Mouse (Mus musculus) hindbrain, embryonic 13.5 days (tissue): ENCODE measurements around the gene Itm2c. TPM values are rescaled to one million over a fixed set of nuclear protein-coding genes. Genes with fewer than 3 reads are reported as not detected.

Experiments used
- ATAC-seq: fragments of 200-750 bp; cut with Nextera tagmentation; 2 replicates; pipeline ENCODE4 v1.8.0; 2017; ENCODE audit warnings: moderate TSS enrichment; ENCODE audit not compliant: low FRiP score
- H3K27ac ChIP-seq: fragments of 300-500 bp; sonication (generic); 2 replicates; pipeline ENCODE4 v1.5.1; 2015; ENCODE audit warnings: inconsistent platforms, mild to moderate bottlenecking, moderate library complexity
- H3K27me3 ChIP-seq: fragments of 300-500 bp; sonication (generic); 2 replicates; pipeline ENCODE4 v1.6.1; 2015; ENCODE audit warnings: mild to moderate bottlenecking, inconsistent platforms
- H3K36me3 ChIP-seq: fragments of 300-500 bp; sonication (generic); 2 replicates; pipeline ENCODE4 v1.6.1; 2015; ENCODE audit warnings: mild to moderate bottlenecking, inconsistent platforms
- H3K4me1 ChIP-seq: fragments of 300-500 bp; sonication (generic); replicated peaks from 2 replicates; pipeline ENCODE4 v1.6.1; 2015; ENCODE audit warnings: inconsistent platforms
- H3K4me2 ChIP-seq: fragments of 300-500 bp; sonication (generic); 2 replicates; pipeline ENCODE4 v1.6.1; 2015; ENCODE audit warnings: inconsistent platforms, mild to moderate bottlenecking, moderate library complexity
- H3K4me3 ChIP-seq: fragments of 300-500 bp; sonication (generic); 2 replicates; pipeline ENCODE4 v1.5.1; 2015; ENCODE audit warnings: mild to moderate bottlenecking, inconsistent platforms
- H3K9ac ChIP-seq: fragments of 300-500 bp; sonication (generic); 2 replicates; pipeline ENCODE4 v1.6.1; 2015; ENCODE audit warnings: mild to moderate bottlenecking, inconsistent platforms
- H3K9me3 ChIP-seq: fragments of 300-500 bp; sonication (generic); 2 replicates; pipeline ENCODE4 v1.6.1; 2016; ENCODE audit warnings: inconsistent platforms
- WGBS: fragments of 180-500 bp; shearing (Covaris S2); methylation state at CpG from one replicate; pipeline ENCODE4 v1.1.7; 2015; 5-methylcytosine and 5-hydroxymethylcytosine counted together
- polyA plus RNA-seq: library from polyadenylated mRNA; unstranded; fragments of >200 nt; fragmentation: Nextera tagmentation; extraction: Ambion mirVana; gene quantifications from 2 replicates; pipeline ENCODE4 v1.2.1, GENCODE M21; 2015

Itm2c gene
- 166 and 167 TPM in 2 replicates for polyA plus RNA-seq

- Histone ChIP-seq H3K36me3 (no peaks in the 10 kb centered on the region), H3K4me3 (peak within 1 kb of the TSS; percentile 76), H3K4me2 (peak within 1 kb of the TSS; percentile 71), H3K4me1 (peaks cover 46% of the 10 kb centered on the region), H3K27me3 (no peaks in the 10 kb centered on the region), H3K9ac (peak within 1 kb of the TSS; percentile 87), H3K27ac (peak within 1 kb of the TSS; percentile 89), H3K9me3 (no peaks in the 10 kb centered on the region)
- peak; percentile 84 for ATAC-seq
- 1% methylated on average over 35 of the region's 35 CpGs for WGBS
Observed at GRCm38 (mm10) chr1:85894231-85894747, at the start of gene Itm2c. TSS of gene Itm2c (plus strand) at chr1:85894281.

DNA sequence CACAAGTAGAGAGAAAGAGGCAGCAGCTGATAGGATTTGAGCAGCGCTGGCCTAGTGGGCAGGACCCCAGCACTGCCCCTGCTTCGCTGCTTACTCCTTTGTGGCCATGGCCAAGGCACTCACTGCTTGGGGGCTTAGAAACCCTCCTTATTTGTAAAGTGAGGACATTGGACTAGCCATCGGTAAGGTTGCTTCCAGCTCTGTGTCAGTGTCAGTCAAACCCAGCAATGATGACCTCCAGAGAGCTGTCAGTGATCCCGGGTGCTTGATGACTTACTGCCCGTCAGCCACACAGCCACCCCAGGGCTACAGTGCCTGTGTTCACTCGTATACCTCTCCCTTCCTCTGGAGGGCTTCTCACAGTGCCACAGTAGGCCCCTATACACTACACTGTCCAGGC lies 49.1 kb upstream of the Itm2c start:
- Histone ChIP-seq H3K27me3 (no peaks in the 10 kb centered on the region), H3K4me3 (no peak overlapping the region), H3K27ac (no peak overlapping the region), H3K4me1 (no peaks in the 10 kb centered on the region), H3K9me3 (no peaks in the 10 kb centered on the region), H3K36me3 (peaks cover 43% of the 10 kb centered on the region), H3K9ac (no peak overlapping the region), H3K4me2 (no peak overlapping the region)
- ATAC-seq = no peak
- WGBS = 81% methylated on average over 6 of the region's 6 CpGs

- Histone ChIP-seq H3K4me3 (no peak overlapping the region), H3K36me3 (peaks cover 48% of the 10 kb centered on the region)
- 58% methylated on average over 3 of the region's 3 CpGs for WGBS
Observed at GRCm38 (mm10) chr1:85845476-85845875, 48.6 kb upstream of the Itm2c start.

DNA sequence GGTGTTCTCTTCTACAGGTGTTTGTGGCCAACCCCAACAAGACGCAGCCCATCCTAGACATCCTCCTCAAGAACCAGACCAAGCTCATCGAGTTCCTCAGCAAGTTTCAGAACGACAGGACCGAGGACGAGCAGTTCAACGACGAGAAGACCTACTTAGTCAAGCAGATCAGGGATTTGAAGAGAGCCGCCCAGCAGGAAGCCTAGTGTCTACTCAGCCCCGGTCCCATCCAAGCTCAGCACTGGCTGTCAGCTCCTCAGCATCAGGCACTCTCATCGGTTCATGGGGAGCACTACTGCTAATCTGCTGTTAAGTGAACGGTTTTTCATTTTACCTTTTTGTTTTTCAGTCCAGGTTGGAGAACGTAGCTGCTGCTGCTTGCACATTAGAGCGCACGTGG lies 45.1 kb upstream of the Itm2c start:
- Histone ChIP-seq H3K4me1 (no peaks in the 10 kb centered on the region), H3K9ac (no peak overlapping the region), H3K27me3 (no peaks in the 10 kb centered on the region), H3K4me2 (no peak overlapping the region), H3K27ac (no peak overlapping the region), H3K9me3 (no peaks in the 10 kb centered on the region), H3K36me3 (peaks cover 48% of the 10 kb centered on the region), H3K4me3 (no peak overlapping the region)
- no peak for ATAC-seq
- WGBS = 92% methylated on average over 14 of the region's 14 CpGs

More at GRCm38 (mm10) chr1:85845476-85845875, 48.6 kb upstream of the Itm2c start:
- no peaks in the 10 kb centered on the region for H3K4me1 ChIP-seq
- ATAC-seq = no peak
- no peaks in the 10 kb centered on the region for H3K9me3 ChIP-seq
- no peaks in the 10 kb centered on the region for H3K27me3 ChIP-seq
- no peak overlapping the region for H3K27ac ChIP-seq
- no peak overlapping the region for H3K4me2 ChIP-seq
- H3K9ac ChIP-seq = no peak overlapping the region

- H3K27me3 ChIP-seq = no peaks in the 10 kb centered on the region
- ATAC-seq = no peak
- H3K36me3 ChIP-seq = peaks cover 44% of the 10 kb centered on the region
- H3K27ac ChIP-seq = no peak overlapping the region
- no peak overlapping the region for H3K9ac ChIP-seq
- no peaks in the 10 kb centered on the region for H3K4me1 ChIP-seq
- 92% methylated on average over 5 of the region's 5 CpGs for WGBS
- no peaks in the 10 kb centered on the region for H3K9me3 ChIP-seq
- H3K4me3 ChIP-seq = no peak overlapping the region
- H3K4me2 ChIP-seq = no peak overlapping the region
Observed at GRCm38 (mm10) chr1:85850851-85851250, 43.2 kb upstream of the Itm2c start.

DNA sequence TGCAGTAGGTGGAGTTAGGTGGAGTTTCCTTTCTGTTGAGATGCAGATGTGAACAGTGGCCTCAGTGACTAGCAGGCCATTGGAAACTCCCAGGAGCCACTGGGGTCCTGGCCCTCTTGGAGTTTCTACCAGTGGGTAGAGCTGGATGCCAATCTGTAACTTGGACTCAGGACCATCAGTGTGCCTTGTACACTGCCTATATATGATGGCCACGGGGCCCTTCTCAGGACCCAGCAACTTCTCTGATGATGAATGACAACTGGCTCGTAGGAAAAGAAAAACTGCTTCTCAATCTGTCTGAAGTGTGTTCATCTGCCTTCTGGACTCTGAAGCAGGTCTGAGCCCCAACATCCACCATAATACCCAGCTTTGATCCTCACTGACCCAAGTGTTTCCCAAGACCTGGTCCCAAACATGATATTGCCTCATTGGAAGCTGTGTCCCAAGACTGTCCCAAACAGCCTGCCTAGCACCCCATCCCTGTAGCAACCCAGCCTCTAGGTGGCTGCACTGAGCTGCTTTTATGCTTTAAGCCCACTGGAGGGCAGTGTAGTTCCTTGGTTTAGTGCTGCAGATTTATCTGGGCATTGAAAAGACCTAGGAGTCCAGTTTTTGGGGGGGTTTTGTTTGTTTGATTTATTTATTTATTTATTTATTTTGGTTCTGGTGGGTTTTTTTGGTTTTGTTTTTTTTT lies 40.9 kb upstream of the Itm2c start:
- ATAC-seq = peak; percentile 53; the same call in 1 of the 2 replicates
- WGBS = 83% methylated on average over 2 of the region's 2 CpGs
- H3K4me3 ChIP-seq = no peak overlapping the region
- H3K27me3 ChIP-seq = no peaks in the 10 kb centered on the region
- H3K36me3 ChIP-seq = peaks cover 32% of the 10 kb centered on the region
- no peak overlapping the region for H3K9ac ChIP-seq
- H3K27ac ChIP-seq = no peak overlapping the region
- H3K4me1 ChIP-seq = no peaks in the 10 kb centered on the region
- no peak overlapping the region for H3K4me2 ChIP-seq
- no peaks in the 10 kb centered on the region for H3K9me3 ChIP-seq

DNA sequence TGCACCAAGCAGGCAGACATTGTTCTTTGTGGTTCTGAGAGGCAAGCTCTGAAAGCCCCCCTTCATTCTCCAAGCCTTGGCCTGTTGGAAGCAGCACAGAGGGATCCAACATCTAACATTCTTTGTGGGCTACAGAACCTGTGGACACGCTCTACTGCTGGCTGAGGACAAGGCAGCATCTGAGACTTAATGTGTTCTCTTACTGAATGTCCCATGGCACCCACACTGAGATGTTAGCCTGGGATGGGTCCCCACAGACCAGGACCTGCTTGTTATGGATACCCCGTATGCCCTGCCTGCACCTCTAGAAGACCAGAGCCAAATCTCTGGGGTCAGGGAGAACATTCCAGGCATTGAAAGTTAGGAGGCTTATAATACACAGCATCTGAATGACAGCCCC lies 40.2 kb upstream of the Itm2c start:
- peaks cover 24% of the 10 kb centered on the region for H3K36me3 ChIP-seq
- no peak for ATAC-seq
- H3K4me1 ChIP-seq = no peaks in the 10 kb centered on the region
- WGBS = 86% methylated on average over 2 of the region's 2 CpGs
- no peak overlapping the region for H3K4me3 ChIP-seq
- H3K4me2 ChIP-seq = no peak overlapping the region
- H3K9me3 ChIP-seq = no peaks in the 10 kb centered on the region
- no peaks in the 10 kb centered on the region for H3K27me3 ChIP-seq
- no peak overlapping the region for H3K9ac ChIP-seq
- no peak overlapping the region for H3K27ac ChIP-seq

DNA sequence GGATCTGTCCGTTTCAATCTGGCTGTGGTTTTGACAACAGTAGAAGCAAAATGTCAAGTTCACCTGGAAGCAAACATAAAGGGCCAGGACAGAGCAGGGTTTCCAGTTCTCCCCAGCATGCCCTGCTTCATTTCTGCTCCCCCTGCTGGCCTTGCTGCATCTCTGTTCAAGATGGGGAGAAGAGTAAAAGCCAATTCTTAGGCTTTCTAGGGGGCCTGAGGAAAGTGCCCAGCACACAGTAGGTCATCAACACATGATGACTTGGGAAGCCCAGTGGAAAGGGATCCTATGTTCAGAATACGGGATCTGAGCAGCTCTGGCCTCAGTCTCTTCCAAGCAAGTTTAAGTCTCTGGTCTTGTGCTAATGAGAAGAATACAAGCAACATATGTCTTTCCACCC lies 39.6 kb upstream of the Itm2c start:
- Histone ChIP-seq H3K36me3 (peaks cover 18% of the 10 kb centered on the region), H3K4me1 (no peaks in the 10 kb centered on the region), H3K9ac (no peak overlapping the region), H3K27me3 (no peaks in the 10 kb centered on the region), H3K4me3 (no peak overlapping the region), H3K4me2 (no peak overlapping the region), H3K9me3 (no peaks in the 10 kb centered on the region), H3K27ac (no peak overlapping the region)
- no peak for ATAC-seq
- WGBS = 85% methylated on average over 2 of the region's 2 CpGs

- Histone ChIP-seq H3K9ac (no peak overlapping the region), H3K4me2 (no peak overlapping the region), H3K4me3 (no peak overlapping the region), H3K27ac (no peak overlapping the region), H3K27me3 (no peaks in the 10 kb centered on the region), H3K36me3 (peaks cover 10% of the 10 kb centered on the region), H3K4me1 (no peaks in the 10 kb centered on the region), H3K9me3 (no peaks in the 10 kb centered on the region)
- no peak for ATAC-seq
- WGBS = 93% methylated on average over 3 of the region's 3 CpGs
Observed at GRCm38 (mm10) chr1:85856266-85856665, 37.8 kb upstream of the Itm2c start.

DNA sequence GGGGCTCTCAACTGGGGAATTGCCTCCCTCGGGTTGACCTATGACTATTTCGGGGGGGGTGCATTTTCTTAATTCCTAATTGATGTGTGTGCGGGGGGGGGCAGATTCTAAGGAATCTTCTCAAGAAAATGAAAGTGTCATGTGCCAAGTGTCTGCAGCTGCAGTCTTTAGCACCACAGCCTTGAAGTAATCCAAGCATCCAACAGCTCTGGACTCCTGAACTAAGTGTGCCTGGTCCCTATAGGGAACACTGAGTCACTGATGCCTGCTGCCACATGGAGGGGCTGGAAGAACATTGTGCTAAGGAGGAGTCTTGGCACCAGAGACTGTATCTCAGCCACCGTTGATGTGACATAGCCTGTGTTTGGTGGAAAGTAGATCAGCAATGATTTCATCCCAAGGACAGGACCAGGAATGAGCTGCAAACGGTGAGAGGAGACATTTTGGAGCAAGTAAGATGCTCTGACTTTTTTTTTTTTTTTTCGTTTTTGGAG lies 36.8 kb upstream of the Itm2c start:
- Histone ChIP-seq H3K27ac (no peak overlapping the region), H3K4me2 (no peak overlapping the region), H3K9ac (no peak overlapping the region), H3K36me3 (peaks cover 2% of the 10 kb centered on the region), H3K4me3 (no peak overlapping the region), H3K4me1 (no peaks in the 10 kb centered on the region), H3K9me3 (peaks cover 5% of the 10 kb centered on the region), H3K27me3 (no peaks in the 10 kb centered on the region)
- 90% methylated on average over 6 of the region's 6 CpGs for WGBS
- ATAC-seq = no peak

- no peak overlapping the region for H3K27ac ChIP-seq
- H3K9me3 ChIP-seq = peaks cover 24% of the 10 kb centered on the region
- H3K4me1 ChIP-seq = no peaks in the 10 kb centered on the region
- 78% methylated on average over 10 of the region's 10 CpGs for WGBS
- H3K9ac ChIP-seq = no peak overlapping the region
- ATAC-seq = no peak
- H3K27me3 ChIP-seq = no peaks in the 10 kb centered on the region
- no peak overlapping the region for H3K4me2 ChIP-seq
- no peaks in the 10 kb centered on the region; the same call in 1 of the 2 replicates for H3K36me3 ChIP-seq
- no peak overlapping the region for H3K4me3 ChIP-seq
Observed at GRCm38 (mm10) chr1:85864383-85864782, 29.7 kb upstream of the Itm2c start.

DNA sequence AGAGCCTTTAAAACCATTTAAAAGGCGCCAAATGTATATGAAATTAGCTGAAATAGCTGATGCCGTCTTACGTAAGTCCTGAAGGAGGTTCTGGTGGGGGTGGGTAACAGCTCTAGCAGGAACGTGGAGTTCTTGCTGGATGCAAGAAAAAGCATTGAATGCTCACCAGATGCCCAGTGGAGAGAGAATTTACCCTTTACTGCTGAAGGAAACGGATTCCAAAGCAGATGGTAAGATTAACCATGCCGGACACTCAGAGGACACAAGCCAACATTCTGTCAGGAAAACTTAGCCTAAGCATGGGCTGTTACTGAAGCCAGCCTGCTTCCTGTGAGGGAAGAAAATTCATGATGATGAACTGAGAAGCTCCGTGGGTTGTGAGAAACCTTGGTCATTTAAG lies 24.1 kb upstream of the Itm2c start:
- no peak for ATAC-seq
- WGBS = 90% methylated on average over 7 of the region's 7 CpGs

DNA sequence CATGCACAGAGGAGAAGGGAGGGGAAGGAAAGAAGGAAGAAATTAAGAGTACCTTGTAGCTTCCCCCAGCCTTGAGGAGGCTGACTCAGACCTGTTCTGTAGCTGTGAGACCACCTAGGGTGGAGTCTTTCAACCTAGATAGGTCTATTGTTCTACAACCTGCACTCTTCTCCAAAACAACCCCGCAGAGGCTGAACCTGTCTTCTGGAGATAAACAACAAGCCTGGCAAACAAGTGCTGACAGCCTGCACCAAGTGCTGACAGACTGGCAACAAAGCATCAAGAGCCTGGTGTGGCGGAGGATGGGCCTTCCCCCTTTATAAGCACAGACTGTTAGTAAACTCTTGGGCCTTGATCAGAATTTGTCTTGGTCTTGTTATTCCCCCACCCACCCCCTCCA lies 23.5 kb upstream of the Itm2c start:
- H3K27me3 ChIP-seq = no peaks in the 10 kb centered on the region
- WGBS = 74% methylated on average over 2 of the region's 2 CpGs

More for the DNA sequence above, 24.1 kb upstream of the Itm2c start:
- Histone ChIP-seq H3K4me2 (no peak overlapping the region), H3K4me1 (no peaks in the 10 kb centered on the region), H3K27ac (no peak overlapping the region), H3K9me3 (peaks cover 21% of the 10 kb centered on the region), H3K27me3 (no peaks in the 10 kb centered on the region), H3K4me3 (no peak overlapping the region), H3K36me3 (no peaks in the 10 kb centered on the region), H3K9ac (no peak overlapping the region)

More for the DNA sequence above, 23.5 kb upstream of the Itm2c start:
- H3K9ac ChIP-seq = no peak overlapping the region
- H3K27ac ChIP-seq = no peak overlapping the region
- H3K4me2 ChIP-seq = no peak overlapping the region
- no peaks in the 10 kb centered on the region for H3K36me3 ChIP-seq
- no peak overlapping the region for H3K4me3 ChIP-seq
- ATAC-seq = no peak
- H3K4me1 ChIP-seq = no peaks in the 10 kb centered on the region
- peaks cover 23% of the 10 kb centered on the region for H3K9me3 ChIP-seq
